Mouse (Mus musculus) liver, postnatal 0 days (tissue): Measurements from ENCODE around the gene Pfdn6.

ENCODE experiments used
- CTCF ChIP-seq: sonication (generic); IDR thresholded peaks from 2 replicates; pipeline ENCODE4 v1.5.1; 2016; ENCODE audit warnings: antibody characterized with exemption, low read depth
- EP300 ChIP-seq: IDR thresholded peaks from 2 replicates; pipeline ENCODE4 v1.6.1; 2016; ENCODE audit warnings: antibody characterized with exemption, low read depth, mild to moderate bottlenecking

DNA sequence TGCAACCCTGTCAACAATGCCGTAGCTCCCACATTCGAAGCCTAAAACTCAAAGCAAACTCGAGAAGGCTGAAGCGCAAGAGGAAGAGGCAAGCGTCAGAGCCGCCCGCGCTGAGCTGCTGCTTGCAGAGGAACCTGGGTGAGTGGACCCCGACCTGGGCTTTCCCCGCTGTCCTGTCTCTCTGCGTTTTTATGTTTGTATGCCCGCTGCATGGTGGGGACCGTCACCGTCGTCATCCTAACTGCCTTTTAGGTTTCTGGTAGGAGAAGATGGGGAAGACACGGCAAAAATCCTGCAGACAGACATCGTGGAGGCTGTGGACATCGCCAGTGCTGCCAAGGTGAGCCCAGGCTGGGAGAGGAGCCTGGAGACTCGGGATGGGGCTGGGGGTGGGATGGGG is 1.2 kb upstream of the Pfdn6 start:
- TF ChIP-seq CTCF = no peak
- TF ChIP-seq EP300 = no peak
